Mouse (Mus musculus) kidney, adult 2 months (tissue): ENCODE measurements around the gene Pamr1.

Experiments
- CTCF ChIP-seq: fragments of 200-500 bp; conservative IDR thresholded peaks from 2 replicates; pipeline ENCODE4 v1.5.1; 2011; ENCODE audit warnings: low read depth, mild to moderate bottlenecking, control low read depth, low read length, moderate library complexity, mixed read lengths; ENCODE audit not compliant: insufficient read depth, insufficient read length
- POLR2A ChIP-seq: fragments of 200-500 bp; IDR thresholded peaks from one replicate; pipeline ENCODE4 v1.6.1; 2011; ENCODE audit warnings: low read depth, low read length, control low read depth

- no peak for TF ChIP-seq POLR2A
- TF ChIP-seq CTCF: no peak
Observed at GRCm38 (mm10) chr2:102648845-102649500, 99.2 kb downstream of the Pamr1 start.
